20 mouse cellular contexts compared by ENCODE assay signal in the genomic region with DNA sequence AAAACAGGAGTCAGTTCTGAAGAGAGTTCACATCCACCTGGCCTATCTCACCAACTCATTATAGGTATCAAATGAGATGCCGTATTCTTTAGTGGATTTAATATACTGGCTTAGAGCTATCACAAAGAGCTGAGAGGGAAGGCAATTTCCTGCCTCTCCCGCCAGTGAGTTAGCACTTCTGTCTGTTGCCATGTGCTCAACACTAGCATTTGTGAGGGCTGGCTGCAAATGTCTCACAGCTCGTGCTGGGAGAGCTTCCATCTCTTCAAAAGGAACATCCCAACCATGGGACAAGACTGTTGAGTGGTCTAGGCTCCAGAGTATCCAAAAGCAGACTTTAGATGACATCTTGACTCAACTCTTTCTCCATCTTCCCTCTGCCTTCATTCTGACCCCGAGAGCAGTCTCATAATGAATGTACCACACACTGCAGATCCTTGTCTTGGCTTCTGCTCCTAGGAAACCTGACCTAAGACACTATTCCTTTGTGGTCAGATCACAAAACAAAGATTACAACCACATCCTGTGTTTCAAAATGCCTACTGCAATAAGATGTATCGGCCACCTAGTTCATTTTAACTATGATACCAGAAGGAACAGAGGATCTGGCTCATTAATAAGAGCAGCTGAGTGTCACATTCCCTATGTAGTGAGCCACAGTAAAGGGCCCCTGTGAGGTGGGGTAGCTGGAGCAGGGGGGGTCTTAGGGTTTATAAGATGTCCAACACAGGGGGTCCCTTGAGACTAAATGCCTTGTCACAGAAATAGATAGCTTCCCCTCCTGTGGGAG.
DNase-seq lines count a peak whose midpoint lies in the region; ATAC-seq lines count a peak whose summit lies in the region.
"Had no signal": no experiment of that assay in that cellular context is flagged by ENCODE, and none has a peak within 500 bp of the region (broad histone marks: within the 10 kb centered on the region; RNA-seq: fewer than 3 reads in every experiment).

No protein-coding gene starts in this region.

- ATAC-seq in kidney, embryonic 15.5 days (replicated peaks; ENCODE audit: low FRiP score): peak; percentile 96
- ATAC-seq: activated CD4-positive, CD25-positive, alpha-beta regulatory T cell, adult 4 months; intestine, postnatal 0 days had no signal

- no peak overlapping the region for H3K4me3 ChIP-seq in kidney, embryonic 15.5 days (replicated peaks)
- H3K4me3 ChIP-seq: embryonic facial prominence, embryonic 12.5 days; hindbrain, embryonic 15.5 days; limb, embryonic 13.5 days; liver, embryonic 15.5 days; neural tube, embryonic 15.5 days had no signal

- H3K4me2 ChIP-seq in kidney, embryonic 15.5 days: no peak overlapping the region
- H3K4me2 ChIP-seq: embryonic facial prominence, embryonic 12.5 days; hindbrain, embryonic 15.5 days; limb, embryonic 13.5 days; liver, embryonic 15.5 days; midbrain, embryonic 11.5 days; neural tube, embryonic 15.5 days had no signal

- 0 out of 2 replicates have a peak, but pooled peaks cover 4% of the 10 kb centered on the region for H3K4me1 ChIP-seq in kidney, embryonic 15.5 days
- H3K4me1 ChIP-seq: embryonic facial prominence, embryonic 12.5 days; hindbrain, embryonic 15.5 days; liver, embryonic 15.5 days; neural tube, embryonic 15.5 days had no signal

- no peak for DNase-seq in kidney, postnatal 14 days
- peak; percentile 5 for DNase-seq in 3134 (ENCODE audit: extremely low read depth, insufficient read length, low spot score)
- peak; percentile 23 for DNase-seq in 416B (ENCODE audit: low read depth)
- DNase-seq in mesoderm, embryonic 11.5 days (ENCODE audit: low read depth, low spot score): peak; percentile 22
- no peak for DNase-seq in urinary bladder, adult 18-20 months (ENCODE audit: low spot score in 2 of 2)
- DNase-seq in MN1 (ENCODE audit: low spot score): no peak
- DNase-seq: adrenal gland, postnatal 25 days; cerebellum, postnatal 36 days; lung, postnatal 14 days; retina, postnatal 1 day; thymus, adult 2 months had no signal

- no peak overlapping the region for H3K9ac ChIP-seq in kidney, embryonic 15.5 days
- H3K9ac ChIP-seq: embryonic facial prominence, embryonic 12.5 days; hindbrain, embryonic 15.5 days; limb, embryonic 13.5 days; liver, embryonic 15.5 days; neural tube, embryonic 15.5 days had no signal

- H3K27me3 ChIP-seq in kidney, embryonic 15.5 days: no peaks in the 10 kb centered on the region
- H3K27me3 ChIP-seq: embryonic facial prominence, embryonic 12.5 days; hindbrain, embryonic 15.5 days; limb, embryonic 13.5 days; liver, embryonic 15.5 days; neural tube, embryonic 15.5 days had no signal

- no peaks in the 10 kb centered on the region for H3K36me3 ChIP-seq in kidney, embryonic 15.5 days
- H3K36me3 ChIP-seq: embryonic facial prominence, embryonic 12.5 days; hindbrain, embryonic 15.5 days; limb, embryonic 13.5 days; liver, embryonic 15.5 days; neural tube, embryonic 15.5 days had no signal

- H3K27ac ChIP-seq in kidney, embryonic 15.5 days: peak overlapping the region; percentile 61
- H3K27ac ChIP-seq: embryonic facial prominence, embryonic 12.5 days; hindbrain, embryonic 15.5 days; limb, embryonic 13.5 days; liver, embryonic 15.5 days; neural tube, embryonic 15.5 days had no signal

- H3K9me3 ChIP-seq in kidney, embryonic 15.5 days (replicated peaks): no peaks in the 10 kb centered on the region
- H3K9me3 ChIP-seq: embryonic facial prominence, embryonic 12.5 days; hindbrain, embryonic 15.5 days; limb, embryonic 13.5 days; liver, embryonic 15.5 days; neural tube, embryonic 15.5 days had no signal

- WGBS in kidney, embryonic 15.5 days: 44% methylated on average over 5 of the region's 5 CpGs

Comparison
In these comparisons a context has a peak if more than half of its experiments do, and no peak if none do; other contexts are left out.
1. DNase-seq: peak in 3134 (single experiment), 416B (single experiment) and mesoderm, embryonic 11.5 days (single experiment); none in kidney, postnatal 14 days (single experiment), urinary bladder, adult 18-20 months (0 of 2) and MN1 (single experiment).